Mouse (Mus musculus) neural tube, embryonic 10.5 days (tissue): ENCODE measurements around the gene Eif1ad.
"Not testable (repeated sequence)": the region's sequence is repeated elsewhere in the genome, so short reads cannot be mapped to it uniquely, and the experiment has no call there.

ENCODE experiments used
- DNase-seq: peaks from one replicate; pipeline ENCODE4 v3.0.0-alpha.2; 2017; ENCODE audit warnings: low spot score; ENCODE audit errors: extremely low spot score

The Eif1ad gene

DNA sequence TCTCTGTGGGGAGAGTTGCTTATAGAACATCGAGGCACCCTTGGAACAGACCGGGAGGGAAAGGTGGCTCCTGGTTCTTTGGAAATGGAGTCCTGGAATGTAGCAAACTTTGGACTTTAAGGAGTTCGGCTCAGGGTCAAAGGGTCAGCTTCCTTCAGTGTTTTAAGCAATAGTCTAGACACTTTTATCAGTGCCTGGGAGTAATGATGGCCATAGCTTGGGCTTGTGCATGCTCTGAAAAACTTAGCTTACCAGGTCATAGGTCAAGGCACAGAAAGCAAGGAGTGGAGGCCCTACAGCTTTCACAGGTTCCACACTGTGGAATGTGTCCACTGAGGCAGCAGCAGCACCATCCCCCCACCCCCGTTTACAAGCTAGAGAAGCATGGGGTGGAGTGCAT is 8.2 kb downstream of the Eif1ad start:
- DNase-seq: no peak

DNA sequence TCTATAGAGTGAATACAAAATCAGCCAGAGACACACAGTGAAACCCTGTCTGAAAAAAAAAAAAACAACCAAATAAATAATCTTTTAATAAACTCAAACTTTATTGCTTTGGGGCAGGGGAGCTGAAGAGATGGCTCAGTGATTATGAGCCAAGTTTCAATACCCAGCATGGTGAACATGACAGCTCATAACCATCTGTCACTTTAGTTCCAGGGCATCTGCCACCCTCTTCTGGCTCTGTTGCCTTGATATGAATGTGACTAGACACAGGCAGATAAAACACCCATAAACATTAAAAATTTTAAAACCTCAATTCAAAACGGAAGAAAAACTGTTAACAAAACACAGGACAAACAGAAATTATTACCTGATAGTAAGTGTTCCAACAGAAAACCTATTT is 10.9 kb downstream of the Eif1ad start:
- no peak for DNase-seq

DNA sequence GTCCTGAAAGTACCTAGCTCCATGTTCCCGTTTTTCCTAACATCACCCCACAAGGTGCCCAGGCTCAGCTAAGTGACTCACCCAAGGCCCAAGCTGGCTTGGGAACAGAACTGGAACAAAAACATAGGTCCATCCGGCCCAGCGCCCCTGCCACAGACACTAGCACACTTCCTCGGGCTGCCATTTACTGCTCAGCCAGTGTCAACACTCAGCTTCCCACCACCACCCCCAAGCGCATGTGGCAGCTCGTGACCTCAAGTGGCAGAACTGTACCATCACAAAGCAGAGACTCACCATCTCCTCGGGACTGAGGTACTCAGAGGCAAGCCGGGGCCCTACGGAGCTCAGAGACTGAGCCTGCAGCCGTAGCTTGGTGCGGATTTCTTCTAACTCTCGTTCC is 16.8 kb downstream of the Eif1ad start:
- DNase-seq: no peak

DNA sequence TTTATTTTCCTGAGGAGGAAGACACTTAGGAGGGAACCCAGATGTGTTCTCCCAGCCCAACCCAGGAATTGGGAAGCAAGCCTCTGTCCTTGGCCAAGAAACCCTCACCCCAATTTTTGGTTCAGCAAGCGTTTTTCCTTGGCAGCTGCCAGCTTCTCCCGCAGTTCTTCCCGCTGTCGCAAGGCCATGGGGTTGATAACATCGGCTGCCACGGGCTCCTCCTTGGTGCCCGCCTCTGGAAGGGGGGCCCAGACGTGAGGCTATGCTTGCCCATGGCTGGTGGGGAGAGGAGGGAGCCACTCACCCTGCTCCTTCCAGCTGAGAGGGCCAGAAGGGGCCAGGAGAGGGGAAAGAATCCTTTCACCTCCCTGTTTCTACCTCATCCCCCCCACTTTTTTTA is 18.2 kb downstream of the Eif1ad start:
- no peak for DNase-seq

DNA sequence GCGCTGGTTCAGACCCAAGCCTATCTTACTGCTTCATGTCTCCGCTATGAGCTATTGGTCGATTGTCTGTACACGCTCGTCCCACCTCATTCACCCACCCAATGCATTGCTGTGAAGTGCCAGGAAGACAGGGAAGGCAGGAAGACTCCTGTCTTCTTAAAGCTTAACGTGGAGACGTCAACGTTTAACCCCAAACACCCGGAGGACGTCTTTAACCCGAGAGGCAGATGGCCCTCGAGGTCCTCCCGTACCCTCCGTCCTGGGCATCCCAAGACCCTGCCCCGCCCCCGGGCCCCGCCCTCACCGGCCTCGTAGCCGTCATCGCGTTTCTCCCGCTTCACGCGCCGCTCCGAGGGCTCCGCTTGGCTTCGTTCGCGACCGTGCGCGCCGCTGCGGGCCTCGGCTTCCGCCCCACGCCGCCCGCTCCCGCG is 21.5 kb downstream of the Eif1ad start:
- no peak for DNase-seq

DNA sequence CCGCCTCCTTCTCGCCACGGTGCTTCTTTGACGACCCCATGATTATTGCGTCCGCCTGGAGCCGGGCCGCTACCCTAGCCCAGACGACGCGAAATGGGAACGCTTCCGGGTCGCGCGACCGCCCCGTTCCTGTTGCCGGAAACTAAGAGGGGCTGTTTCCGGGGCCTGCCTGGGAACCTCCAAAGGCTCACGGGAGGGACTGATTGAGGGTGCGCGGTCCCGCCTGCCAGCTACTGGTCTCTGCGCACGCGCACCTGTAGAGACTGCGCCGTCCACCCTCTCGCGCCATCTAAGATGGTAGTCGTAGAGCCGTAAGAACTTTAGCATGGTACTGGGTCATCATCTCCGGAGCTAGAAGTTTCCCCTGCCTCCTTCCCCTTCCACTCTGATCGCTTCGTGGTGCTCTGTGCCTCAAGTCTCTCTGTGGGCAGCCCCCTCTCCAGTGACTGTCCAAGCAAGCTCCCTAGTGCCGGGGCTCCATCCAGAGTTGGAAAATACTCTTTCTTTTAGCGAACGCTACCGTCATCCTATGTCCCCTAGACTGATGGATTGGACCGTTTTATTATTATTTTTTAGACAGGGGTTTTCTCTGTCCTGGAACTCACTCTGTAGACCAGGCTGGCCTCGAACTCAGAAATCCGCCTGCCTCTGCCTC is 22.2 kb downstream of the Eif1ad start, which contains the start of gene Sart1:
TSS of gene Sart1 (minus strand) at position 116 of the 655 bp plus-strand sequence.
- peak; percentile 91 for DNase-seq

DNA sequence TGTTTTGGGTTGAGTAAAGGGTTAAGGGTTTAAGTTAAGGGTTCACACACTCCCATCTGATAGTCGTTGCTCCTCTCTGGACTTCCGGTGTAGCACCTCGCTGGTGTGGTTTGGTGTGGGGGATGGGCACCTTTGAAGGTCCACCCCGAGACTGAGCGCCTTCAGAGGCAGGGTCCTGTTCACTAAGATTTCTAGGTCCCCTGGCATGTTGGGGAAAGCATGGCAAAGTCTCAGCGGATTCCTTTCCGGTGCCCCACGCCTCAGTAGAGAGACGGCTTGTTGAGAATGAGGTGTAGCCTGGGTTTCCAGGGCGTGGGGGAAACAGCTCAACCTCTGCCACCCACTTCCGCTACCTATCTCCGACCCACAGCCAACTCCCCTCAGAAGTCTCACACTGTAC is 23.1 kb downstream of the Eif1ad start:
- DNase-seq: no peak

DNA sequence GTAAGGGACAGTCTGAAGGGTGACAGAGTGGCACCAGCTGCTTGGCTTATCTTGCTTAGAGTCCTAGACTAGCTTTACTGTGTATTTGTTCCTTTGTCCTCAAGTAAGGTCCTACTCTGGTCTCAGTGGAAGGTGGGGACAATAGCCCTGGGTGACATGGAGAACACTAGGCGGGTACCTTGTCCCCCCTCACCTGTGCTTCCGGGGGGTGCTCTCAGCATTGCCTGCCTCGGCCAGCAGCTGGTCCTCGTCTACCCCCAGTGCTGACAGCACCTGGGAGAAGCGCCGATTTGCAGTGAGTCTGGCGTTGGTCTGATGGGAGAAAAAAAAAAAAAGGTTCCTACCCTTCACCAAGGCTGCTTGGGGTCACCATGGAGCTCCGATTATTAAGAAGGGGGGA is 23.9 kb downstream of the Eif1ad start:
- no peak for DNase-seq

DNA sequence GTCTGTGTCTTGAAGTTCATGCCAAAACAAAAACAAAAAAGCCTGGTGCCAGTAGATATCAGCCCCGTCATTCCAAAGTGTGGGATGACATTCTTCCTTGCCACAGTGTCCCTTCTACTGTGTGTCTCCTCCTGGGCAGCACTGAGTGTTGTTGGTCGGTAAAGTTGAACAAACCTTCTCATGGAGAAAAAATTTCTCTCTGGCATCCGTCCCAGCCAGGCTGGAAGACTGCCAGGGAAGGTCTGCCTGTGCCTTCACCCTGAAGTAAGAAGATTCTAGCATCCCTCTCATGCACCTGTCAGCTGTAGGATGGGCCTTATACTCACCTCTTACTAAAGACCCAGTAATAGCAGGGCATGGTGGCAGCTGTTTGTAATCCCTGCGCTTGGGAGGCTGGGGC is 26.4 kb downstream of the Eif1ad start:
- DNase-seq: no peak

DNA sequence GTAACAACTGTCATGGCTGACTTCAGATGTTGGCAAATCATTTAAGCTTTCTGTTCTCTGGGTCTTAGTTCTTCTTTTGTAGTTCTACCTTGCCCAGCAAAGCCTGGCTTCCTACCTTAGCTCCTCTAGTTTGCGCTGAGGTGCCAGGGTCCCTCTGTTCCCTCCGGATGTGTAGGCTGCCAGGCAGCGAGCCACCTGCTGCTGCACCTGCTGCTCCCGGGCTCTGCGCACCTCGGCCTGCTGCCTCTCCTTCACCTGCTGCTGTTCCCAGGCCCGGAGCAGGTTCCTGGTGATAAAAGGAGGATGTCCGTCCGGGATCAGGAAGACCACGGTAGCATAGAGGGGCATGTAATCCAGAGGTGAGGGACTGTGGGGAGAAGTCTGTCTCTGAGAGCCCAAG is 27.6 kb downstream of the Eif1ad start:
- DNase-seq: no peak

DNA sequence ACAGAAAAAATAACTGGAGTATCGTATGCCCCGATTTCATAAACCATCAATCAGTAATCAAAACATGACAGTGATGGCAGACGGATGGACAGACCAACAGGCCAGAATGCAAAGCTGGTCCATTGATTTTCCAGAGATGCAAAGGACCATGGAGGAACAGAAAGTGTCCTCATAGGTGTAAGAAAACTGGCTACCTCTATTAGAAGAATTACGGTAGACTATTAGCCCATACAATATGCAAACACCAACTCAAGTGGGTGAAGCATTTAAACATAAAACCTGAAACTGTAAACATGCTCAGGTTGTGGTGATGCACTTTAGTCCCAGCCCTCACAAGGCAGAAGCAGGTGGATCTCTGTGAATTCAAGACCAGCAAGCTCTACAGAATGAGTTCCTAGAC is 28.8 kb downstream of the Eif1ad start:
- DNase-seq: no peak

DNA sequence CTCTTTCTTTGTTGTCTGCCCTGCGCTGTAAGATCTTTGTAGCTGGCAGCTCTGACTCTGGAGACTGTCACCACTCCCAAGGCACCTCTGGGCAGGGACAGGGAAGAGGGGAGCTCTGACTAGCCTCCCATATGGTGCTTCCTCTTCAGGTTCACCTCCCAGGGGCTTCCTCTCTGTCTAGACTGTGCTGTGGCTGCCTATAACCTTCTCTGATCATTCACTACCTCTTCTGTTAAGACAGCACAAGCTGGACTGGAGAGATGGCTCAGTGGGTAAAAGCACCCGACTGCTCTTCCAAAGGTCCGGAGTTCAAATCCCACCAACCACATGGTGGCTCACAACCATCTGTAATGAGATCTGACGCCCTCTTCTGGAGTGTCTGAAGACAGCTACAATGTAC is 34.5 kb downstream of the Eif1ad start:
- DNase-seq: not testable (repeated sequence)

DNA sequence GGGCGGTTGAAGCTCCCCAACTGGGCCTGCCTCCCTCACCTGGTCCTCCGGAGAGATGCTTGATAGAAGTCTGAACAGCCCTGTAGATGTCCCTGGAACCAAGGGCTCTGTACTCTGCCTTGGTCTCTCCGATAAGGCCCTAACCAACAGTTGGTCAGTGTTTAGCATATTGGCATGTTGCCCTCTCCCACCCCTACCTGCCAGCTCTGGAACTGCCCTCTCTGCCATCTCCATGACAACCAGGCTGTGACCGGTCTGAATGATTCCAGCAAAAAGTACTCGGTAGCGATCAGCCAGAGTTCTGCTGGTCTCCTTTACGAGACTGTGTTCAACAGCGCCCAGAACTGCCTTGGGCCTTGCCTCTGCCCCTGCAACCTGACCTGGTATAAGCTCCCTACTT is 35.8 kb downstream of the Eif1ad start, which contains the start of gene Tsga10ip:
TSS of gene Tsga10ip (minus strand) at position 234 of the 400 bp plus-strand sequence.
- no peak for DNase-seq

DNA sequence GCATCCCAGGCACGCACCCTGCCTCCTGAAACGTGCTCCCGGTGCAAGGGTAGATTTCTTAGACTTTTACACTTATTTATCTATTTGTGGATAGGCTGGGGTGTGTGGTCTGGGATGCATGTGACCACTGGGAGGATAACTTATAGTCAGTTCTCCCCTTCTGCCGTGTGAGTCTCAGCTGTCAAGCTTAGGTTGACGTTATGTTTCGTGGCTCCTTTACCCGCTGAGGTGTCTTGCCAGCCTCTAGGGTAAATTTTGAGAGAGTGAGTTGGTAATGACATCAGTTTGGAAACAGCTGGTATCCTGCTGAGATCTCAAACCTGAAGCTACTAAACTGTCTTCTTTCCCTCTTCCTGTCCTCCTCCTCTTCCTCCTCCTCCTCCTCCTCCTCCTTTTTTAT is 39.4 kb downstream of the Eif1ad start:
- DNase-seq: no peak

DNA sequence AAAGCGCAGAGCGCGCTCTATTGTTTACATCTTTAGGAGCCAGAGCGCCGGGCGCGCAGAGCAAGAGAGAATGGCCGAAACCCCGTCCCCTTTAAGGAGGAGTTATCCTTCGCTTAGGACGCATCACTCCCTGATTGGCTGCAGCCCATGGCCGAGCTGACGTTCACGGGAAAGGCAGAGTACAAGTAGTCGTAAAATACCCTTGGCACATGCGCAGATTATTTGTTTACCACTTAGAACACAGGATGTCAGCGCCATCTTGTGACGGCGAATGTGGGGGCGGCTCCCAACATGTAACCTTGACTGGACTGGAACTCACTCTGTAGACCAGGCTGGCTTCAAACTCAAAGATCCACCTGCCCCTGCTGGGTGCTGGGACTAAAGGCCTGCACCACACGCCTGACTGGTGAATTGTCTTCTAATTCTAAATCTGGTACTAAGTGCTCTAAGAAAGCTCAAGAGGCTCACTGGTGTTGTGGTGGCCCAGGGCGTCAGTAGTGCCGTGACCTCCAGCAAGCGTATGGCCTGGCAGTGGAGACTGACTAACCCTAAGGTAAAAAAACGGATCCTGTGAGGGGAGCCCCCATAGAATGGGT is 40.1 kb downstream of the Eif1ad start:
- peak; percentile 60 for DNase-seq

DNA sequence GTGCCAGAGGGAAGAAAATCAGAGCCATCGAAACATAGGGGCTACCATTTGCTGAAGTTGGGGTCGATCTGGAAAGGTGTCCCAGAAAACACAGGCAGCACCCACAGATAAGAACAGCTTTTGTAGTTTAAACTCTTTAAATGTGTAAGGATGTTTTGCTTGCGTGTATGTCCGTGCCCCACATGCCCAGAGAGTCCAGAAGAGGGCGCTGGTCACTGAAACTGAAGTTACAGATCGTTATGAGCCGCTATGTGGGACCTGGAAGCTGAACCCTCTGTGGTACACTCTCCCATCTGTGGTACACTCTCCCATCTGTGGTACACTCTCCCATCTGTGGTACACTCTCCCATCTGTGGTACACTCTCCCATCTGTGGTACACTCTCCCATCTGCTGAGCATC is 40.6 kb downstream of the Eif1ad start:
- peak; percentile 54 for DNase-seq

DNA sequence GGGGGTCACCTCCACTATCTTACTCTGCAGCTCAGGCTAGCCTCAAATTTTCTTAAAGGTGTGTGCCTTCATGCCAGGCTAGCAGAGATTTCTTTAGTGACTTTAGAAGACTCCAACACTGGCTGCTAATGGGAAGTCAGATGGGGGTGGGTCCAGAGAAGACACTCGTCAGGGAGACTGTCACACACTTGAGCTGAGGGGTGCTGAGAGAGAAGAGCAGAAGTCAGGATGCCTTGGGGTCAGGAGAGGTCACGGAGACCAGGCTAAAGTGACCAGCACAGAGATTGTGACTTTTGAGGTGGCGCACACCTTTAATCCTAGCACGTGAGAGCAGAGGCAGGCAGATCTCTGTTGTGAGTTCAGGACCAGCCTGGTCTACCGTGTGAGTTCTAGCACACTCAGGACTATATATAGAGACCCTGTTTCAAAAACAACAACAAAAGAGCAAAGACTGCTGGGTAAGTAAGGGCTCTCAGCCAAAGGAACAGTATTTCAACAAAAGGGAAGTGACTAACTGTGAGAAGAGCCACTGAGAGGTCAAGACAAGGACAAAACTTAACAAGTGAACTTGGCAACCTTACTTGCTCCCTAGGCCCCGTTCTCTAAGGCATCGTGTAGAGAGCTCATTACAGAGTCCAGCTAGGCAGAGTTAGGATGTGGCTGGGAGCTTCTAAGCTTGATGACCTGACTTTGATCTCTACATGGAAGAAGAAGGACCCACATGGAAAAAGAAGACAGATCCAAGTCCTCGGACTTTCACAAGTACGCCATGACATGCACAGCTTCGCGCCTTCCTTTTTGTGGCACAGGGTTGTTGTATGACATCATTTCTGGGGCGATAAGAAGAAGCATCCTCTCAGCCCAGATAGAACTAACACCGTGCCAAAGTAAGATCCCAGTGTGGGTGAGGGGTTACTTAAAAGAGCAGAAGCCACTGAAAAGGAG is 41.8 kb downstream of the Eif1ad start:
- no peak for DNase-seq

DNA sequence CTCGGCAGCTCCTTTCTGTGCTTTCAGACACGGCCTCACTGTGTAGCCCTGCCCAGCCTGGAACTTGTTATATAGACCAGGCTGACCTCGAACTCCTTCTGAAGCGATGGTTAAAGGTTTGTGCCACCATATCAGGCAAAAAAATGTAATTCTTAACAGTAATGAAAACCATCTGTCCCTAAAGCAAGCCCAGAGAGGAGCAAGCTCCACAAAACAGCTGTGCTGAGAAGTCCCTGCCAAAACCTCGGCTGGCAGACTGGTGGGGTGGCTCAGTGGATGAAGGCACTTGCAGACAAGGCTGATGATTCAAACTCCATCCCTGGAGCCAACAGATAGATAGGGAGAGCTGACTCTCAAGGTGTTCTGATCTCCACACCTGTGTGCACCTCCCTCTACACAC is 42.5 kb downstream of the Eif1ad start:
- no peak for DNase-seq

DNA sequence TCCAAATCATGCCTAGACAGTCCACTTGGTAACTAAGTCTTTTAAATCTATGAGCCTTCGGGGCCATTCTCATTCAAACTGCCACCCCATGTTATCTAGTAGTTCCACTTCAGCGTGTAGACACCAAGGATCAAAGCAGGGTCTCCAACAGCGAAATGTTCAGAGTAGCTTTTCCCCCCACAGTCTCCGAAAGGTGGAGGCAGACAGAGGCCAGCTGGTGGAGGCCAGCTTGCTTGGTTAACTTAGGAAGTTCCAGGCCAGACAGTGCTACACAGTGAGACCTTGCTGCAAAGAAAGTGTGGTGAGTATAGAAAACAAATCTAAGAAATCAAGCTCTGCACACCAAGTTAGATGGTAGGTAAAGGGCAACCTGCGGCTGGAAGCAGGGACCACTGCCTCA is 44.1 kb downstream of the Eif1ad start:
- DNase-seq: no peak

DNA sequence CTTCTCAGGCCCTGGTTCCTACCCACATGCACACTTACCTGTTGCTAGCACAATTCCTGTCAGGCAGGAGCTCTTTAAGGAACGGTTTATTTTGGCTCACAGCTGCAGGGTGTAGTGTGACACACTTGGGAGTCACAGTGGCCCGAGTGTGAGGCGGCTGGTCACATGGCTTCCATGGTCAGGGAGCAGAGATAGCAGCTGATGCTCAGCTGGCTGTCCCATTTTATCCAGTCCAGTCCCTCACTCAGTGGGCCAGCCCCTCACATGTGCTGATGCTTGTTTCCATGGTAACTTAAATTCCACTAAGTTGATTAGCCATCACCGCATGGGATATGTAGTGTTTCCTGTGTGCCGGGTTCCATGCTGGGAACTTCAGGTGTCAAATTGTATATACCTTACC is 45.4 kb downstream of the Eif1ad start:
- no peak for DNase-seq

DNA sequence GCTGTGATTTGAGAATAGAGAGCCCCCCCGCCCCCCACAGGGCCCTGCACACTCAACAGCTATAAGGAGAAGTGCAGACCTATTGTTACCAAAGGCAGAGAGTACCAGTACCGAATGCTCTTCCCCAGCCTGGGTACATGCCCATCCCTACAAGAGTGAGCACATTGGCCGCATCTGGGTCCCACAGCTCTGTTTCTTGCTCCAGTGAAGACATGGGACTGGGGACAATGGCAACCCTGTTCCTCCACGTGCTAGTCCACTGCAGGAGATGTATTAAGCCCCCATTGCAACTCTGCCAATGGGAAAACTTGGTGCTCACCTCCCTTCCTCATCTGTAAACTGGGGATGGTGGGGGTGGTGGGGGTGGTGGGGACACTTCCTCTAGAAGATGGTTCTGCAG is 47.3 kb downstream of the Eif1ad start:
- no peak for DNase-seq

DNA sequence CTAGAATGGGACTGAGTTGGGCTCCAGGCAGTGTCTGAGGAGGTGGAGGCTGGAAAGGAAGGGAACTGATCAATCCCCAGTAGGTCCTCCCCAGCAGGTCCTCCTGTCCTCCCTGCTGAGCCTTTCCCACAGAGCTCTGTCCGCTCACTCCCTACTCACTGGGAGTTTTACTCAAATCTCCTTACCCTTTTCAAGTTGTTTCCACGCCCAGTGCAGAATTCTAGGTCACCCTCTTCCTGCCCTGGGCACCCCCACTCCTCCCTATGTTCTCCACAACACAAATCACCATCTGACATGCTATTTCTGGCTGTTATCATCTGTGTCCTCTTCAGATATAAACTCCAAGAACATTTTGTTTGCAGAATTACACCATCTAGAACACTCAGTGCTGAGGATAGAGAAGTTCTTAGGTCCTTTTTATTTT is 48.0 kb downstream of the Eif1ad start:
- DNase-seq: no peak
